Mouse (Mus musculus) midbrain, embryonic 15.5 days (tissue): ENCODE measurements around the gene Clic6. TPM values are rescaled to one million over a fixed set of nuclear protein-coding genes. Genes with fewer than 3 reads are reported as not detected.

Experiments used
- ATAC-seq: fragments of 200-750 bp; cut with Nextera tagmentation; replicated peaks from 2 replicates; pipeline ENCODE4 v1.8.0; 2017; ENCODE audit warnings: moderate TSS enrichment
- H3K27ac ChIP-seq: fragments of 300-500 bp; sonication (generic); 2 replicates; pipeline ENCODE4 v1.5.1; 2015; ENCODE audit warnings: mild to moderate bottlenecking, inconsistent platforms
- H3K27me3 ChIP-seq: fragments of 300-500 bp; sonication (generic); replicated peaks from 2 replicates; pipeline ENCODE4 v1.6.1; 2015; ENCODE audit warnings: inconsistent platforms
- H3K36me3 ChIP-seq: fragments of 300-500 bp; sonication (generic); replicated peaks from 2 replicates; pipeline ENCODE4 v1.6.1; 2015; ENCODE audit warnings: inconsistent platforms
- H3K4me1 ChIP-seq: fragments of 300-500 bp; sonication (generic); 2 replicates; pipeline ENCODE4 v1.6.1; 2015; ENCODE audit warnings: inconsistent platforms
- H3K4me2 ChIP-seq: fragments of 300-500 bp; sonication (generic); 2 replicates; pipeline ENCODE4 v1.6.1; 2015; ENCODE audit warnings: inconsistent platforms, mild to moderate bottlenecking, moderate library complexity
- H3K4me3 ChIP-seq: fragments of 300-500 bp; sonication (generic); 2 replicates; pipeline ENCODE4 v1.5.1; 2015; ENCODE audit warnings: mild to moderate bottlenecking, inconsistent platforms
- H3K9ac ChIP-seq: fragments of 300-500 bp; sonication (generic); 2 replicates; pipeline ENCODE4 v1.6.1; 2015; ENCODE audit warnings: mild to moderate bottlenecking, inconsistent platforms
- H3K9me3 ChIP-seq: fragments of 300-500 bp; sonication (generic); 2 replicates; pipeline ENCODE4 v1.6.1; 2016; ENCODE audit warnings: inconsistent platforms
- WGBS: fragments of 180-500 bp; shearing (Covaris S2); methylation state at CpG from one replicate; pipeline ENCODE4 v1.1.7; 2015; ENCODE audit warnings: mixed read lengths; 5-methylcytosine and 5-hydroxymethylcytosine counted together
- polyA plus RNA-seq: library from polyadenylated mRNA; unstranded; fragments of >200 nt; fragmentation: Nextera tagmentation; extraction: Ambion mirVana; gene quantifications from 2 replicates; pipeline ENCODE4 v1.2.1, GENCODE M21; 2015

Gene Clic6
- polyA plus RNA-seq, 1 experiment from 2014 or later = 3.7 TPM

DNA sequence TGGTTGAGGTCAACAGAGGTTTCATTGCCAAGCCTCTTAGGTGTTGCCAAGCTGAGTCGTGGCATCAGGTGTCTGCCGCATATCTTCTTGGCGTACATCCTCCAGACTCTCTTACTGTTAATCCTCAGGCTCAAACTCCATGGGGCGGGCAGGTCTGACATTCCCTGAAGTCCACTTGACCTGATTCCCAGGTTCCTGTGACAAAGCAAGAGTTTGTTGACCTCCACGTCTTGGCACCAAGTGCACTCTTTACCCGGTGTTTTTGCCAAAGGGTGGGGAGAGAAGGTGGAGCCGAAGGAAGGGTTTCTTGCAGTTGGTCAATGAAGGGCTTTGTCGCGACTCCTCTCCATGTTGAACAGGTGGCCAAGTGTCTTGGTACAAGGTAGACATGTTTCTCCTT lies 63.1 kb downstream of the Clic6 start:
- no peaks in the 10 kb centered on the region for H3K9me3 ChIP-seq
- H3K27me3 ChIP-seq = no peaks in the 10 kb centered on the region
- H3K27ac ChIP-seq = no peak overlapping the region
- WGBS = 92% methylated on average over 9 of the region's 9 CpGs
- no peaks in the 10 kb centered on the region for H3K36me3 ChIP-seq
- H3K4me3 ChIP-seq = no peak overlapping the region
- no peak for ATAC-seq
- H3K4me2 ChIP-seq = no peak overlapping the region
- H3K9ac ChIP-seq = no peak overlapping the region
- no peaks in the 10 kb centered on the region for H3K4me1 ChIP-seq

DNA sequence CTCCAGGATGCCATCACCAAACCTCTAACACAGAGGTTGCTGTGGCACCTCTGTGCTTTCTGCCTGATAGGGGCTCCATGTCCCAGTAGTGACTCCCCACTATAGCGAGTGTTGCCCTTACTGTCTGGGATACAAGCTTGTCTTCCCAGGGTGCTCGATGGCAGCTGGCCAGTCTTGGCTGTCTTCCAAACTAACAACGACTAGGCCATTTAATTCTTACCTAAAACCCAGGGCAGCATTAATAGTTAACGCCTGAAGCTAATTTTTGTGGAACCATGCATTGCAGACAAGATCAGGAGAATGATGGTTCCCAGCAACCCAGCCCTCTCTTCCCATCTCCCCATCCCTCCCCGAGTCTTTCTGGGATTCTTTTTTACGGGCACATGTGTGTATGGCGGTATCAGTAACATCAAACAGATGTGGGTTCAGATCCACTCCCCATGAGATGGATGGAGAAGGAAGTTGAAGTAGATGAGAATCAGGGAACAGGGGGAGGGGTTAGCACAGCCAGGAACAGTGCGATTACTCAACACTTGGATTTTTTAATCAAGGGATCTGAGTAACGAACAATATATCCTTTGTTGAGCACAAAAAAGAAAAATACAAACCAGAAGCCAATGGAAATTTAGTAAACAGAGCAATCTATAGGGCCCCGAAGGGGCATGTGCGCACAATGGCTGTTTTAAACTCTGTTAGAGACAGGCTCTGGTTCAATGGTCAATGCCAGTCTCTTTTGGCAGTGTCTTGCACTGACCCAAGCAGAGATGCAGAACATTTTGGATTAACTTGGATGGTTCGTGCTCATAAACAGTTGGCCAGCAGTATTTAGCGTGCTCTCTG lies 66.0 kb downstream of the Clic6 start:
- no peak overlapping the region for H3K9ac ChIP-seq
- 79% methylated on average over 13 of the region's 13 CpGs for WGBS
- H3K4me2 ChIP-seq = no peak overlapping the region
- H3K9me3 ChIP-seq = no peaks in the 10 kb centered on the region
- no peaks in the 10 kb centered on the region for H3K36me3 ChIP-seq
- ATAC-seq = no peak
- H3K27ac ChIP-seq = no peak overlapping the region
- no peaks in the 10 kb centered on the region for H3K4me1 ChIP-seq
- no peaks in the 10 kb centered on the region for H3K27me3 ChIP-seq
- no peak overlapping the region for H3K4me3 ChIP-seq

DNA sequence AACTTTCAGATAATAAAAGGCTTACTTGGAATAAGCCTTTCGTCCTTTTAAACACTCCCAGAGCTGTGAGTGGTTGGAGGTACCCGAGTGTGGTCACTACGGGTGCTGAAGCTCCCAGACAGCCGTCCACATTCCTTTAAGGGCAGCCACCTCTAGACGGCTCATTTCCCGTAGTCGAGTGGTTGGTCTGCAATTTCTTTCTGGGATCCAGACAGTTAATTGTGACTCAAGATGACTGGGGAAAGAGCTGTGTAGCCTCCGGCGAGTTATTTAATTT lies 66.5 kb downstream of the Clic6 start:
- no peaks in the 10 kb centered on the region for H3K27me3 ChIP-seq
- 81% methylated on average over 9 of the region's 9 CpGs for WGBS
- no peak overlapping the region for H3K4me2 ChIP-seq
- H3K4me1 ChIP-seq = no peaks in the 10 kb centered on the region
- no peak overlapping the region for H3K27ac ChIP-seq
- H3K9ac ChIP-seq = no peak overlapping the region
- ATAC-seq = no peak
- no peaks in the 10 kb centered on the region for H3K9me3 ChIP-seq
- H3K36me3 ChIP-seq = no peaks in the 10 kb centered on the region
- no peak overlapping the region for H3K4me3 ChIP-seq

GRCm38 (mm10) chr16:92552858-92553257 lies 67.3 kb downstream of the Clic6 start:
- H3K27me3 ChIP-seq = no peaks in the 10 kb centered on the region
- no peaks in the 10 kb centered on the region for H3K4me1 ChIP-seq
- ATAC-seq = no peak
- no peak overlapping the region for H3K4me3 ChIP-seq
- no peaks in the 10 kb centered on the region for H3K36me3 ChIP-seq
- H3K9me3 ChIP-seq = no peaks in the 10 kb centered on the region
- H3K4me2 ChIP-seq = no peak overlapping the region
- H3K9ac ChIP-seq = no peak overlapping the region
- no peak overlapping the region for H3K27ac ChIP-seq
- 73% methylated on average over 11 of the region's 11 CpGs for WGBS

- Histone ChIP-seq H3K36me3 (no peaks in the 10 kb centered on the region), H3K4me2 (no peak overlapping the region), H3K4me1 (no peaks in the 10 kb centered on the region), H3K9me3 (no peaks in the 10 kb centered on the region), H3K27ac (no peak overlapping the region), H3K27me3 (no peaks in the 10 kb centered on the region), H3K4me3 (no peak overlapping the region), H3K9ac (no peak overlapping the region)
- no peak for ATAC-seq
- 97% methylated on average over 1 of the region's 1 CpGs for WGBS
Observed at GRCm38 (mm10) chr16:92555051-92555450, 69.5 kb downstream of the Clic6 start.

- Histone ChIP-seq H3K27me3 (no peaks in the 10 kb centered on the region), H3K27ac (no peak overlapping the region), H3K9me3 (no peaks in the 10 kb centered on the region), H3K4me3 (no peak overlapping the region), H3K4me1 (peaks cover 6% of the 10 kb centered on the region), H3K9ac (no peak overlapping the region), H3K4me2 (peak overlapping the region; percentile 31; the same call in 1 of the 2 replicates), H3K36me3 (no peaks in the 10 kb centered on the region)
- ATAC-seq = 0 out of 2 replicates have a peak, but pooled peaks have one; percentile 9
- 58% methylated on average over 11 of the region's 11 CpGs for WGBS
Observed at GRCm38 (mm10) chr16:92565291-92565690, 79.8 kb downstream of the Clic6 start.

- Histone ChIP-seq H3K27me3 (no peaks in the 10 kb centered on the region), H3K4me2 (peak overlapping the region; percentile 31; the same call in 1 of the 2 replicates), H3K9ac (no peak overlapping the region), H3K36me3 (no peaks in the 10 kb centered on the region), H3K9me3 (no peaks in the 10 kb centered on the region), H3K27ac (no peak overlapping the region), H3K4me1 (peaks cover 6% of the 10 kb centered on the region), H3K4me3 (no peak overlapping the region)
- ATAC-seq = peak; percentile 27
- whole genome bisulfite sequencing = 3% methylated on average over 6 of the region's 6 CpGs
Observed at GRCm38 (mm10) chr16:92565708-92566107, 80.2 kb downstream of the Clic6 start.

DNA sequence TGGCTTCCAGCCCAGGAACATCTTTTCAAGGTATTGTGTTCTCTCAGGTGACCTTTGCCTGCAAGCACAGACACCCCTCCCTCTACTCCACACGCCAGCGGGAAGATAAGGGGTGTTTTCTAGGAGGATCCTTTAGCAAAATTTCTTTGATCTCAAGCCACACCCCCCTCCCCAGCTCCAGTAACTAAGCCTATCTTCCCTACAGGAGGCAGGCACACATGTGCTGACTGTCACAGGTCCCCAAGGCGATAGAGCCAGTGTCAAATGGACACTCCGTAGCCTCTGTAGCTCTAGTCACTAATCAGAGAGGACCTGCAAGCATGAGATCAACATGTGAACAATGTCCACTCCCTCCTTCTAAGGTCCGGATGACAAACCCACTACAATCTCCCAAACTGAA lies 80.6 kb downstream of the Clic6 start:
- Histone ChIP-seq H3K9me3 (no peaks in the 10 kb centered on the region), H3K36me3 (no peaks in the 10 kb centered on the region), H3K4me1 (peaks cover 6% of the 10 kb centered on the region), H3K4me3 (no peak overlapping the region), H3K27ac (no peak overlapping the region), H3K27me3 (no peaks in the 10 kb centered on the region), H3K9ac (no peak overlapping the region), H3K4me2 (no peak overlapping the region)
- no peak for ATAC-seq
- WGBS = 39% methylated on average over 5 of the region's 5 CpGs

GRCm38 (mm10) chr16:92571246-92571645 lies 85.7 kb downstream of the Clic6 start:
- Histone ChIP-seq H3K4me2 (no peak overlapping the region), H3K9me3 (no peaks in the 10 kb centered on the region), H3K27me3 (no peaks in the 10 kb centered on the region), H3K4me1 (no peaks in the 10 kb centered on the region), H3K4me3 (no peak overlapping the region), H3K36me3 (no peaks in the 10 kb centered on the region), H3K9ac (no peak overlapping the region), H3K27ac (no peak overlapping the region)
- ATAC-seq = no peak
- WGBS = 92% methylated on average over 11 of the region's 11 CpGs

- no peak overlapping the region for H3K4me3 ChIP-seq
- 82% methylated on average over 4 of the region's 4 CpGs for whole genome bisulfite sequencing
- no peak overlapping the region for H3K4me2 ChIP-seq
- no peak for ATAC-seq
- no peaks in the 10 kb centered on the region for H3K9me3 ChIP-seq
- H3K27ac ChIP-seq = no peak overlapping the region
- no peaks in the 10 kb centered on the region for H3K36me3 ChIP-seq
- no peaks in the 10 kb centered on the region for H3K4me1 ChIP-seq
- H3K27me3 ChIP-seq = no peaks in the 10 kb centered on the region
- no peak overlapping the region for H3K9ac ChIP-seq
Observed at GRCm38 (mm10) chr16:92573193-92573592, 87.7 kb downstream of the Clic6 start.

GRCm38 (mm10) chr16:92575792-92576191 lies 90.3 kb downstream of the Clic6 start:
- H3K27me3 ChIP-seq = no peaks in the 10 kb centered on the region
- no peak for ATAC-seq
- WGBS = 86% methylated on average over 10 of the region's 10 CpGs
- no peak overlapping the region for H3K4me2 ChIP-seq
- H3K4me1 ChIP-seq = no peaks in the 10 kb centered on the region
- no peak overlapping the region for H3K27ac ChIP-seq
- no peak overlapping the region for H3K4me3 ChIP-seq
- H3K36me3 ChIP-seq = no peaks in the 10 kb centered on the region
- no peak overlapping the region for H3K9ac ChIP-seq
- no peaks in the 10 kb centered on the region for H3K9me3 ChIP-seq

DNA sequence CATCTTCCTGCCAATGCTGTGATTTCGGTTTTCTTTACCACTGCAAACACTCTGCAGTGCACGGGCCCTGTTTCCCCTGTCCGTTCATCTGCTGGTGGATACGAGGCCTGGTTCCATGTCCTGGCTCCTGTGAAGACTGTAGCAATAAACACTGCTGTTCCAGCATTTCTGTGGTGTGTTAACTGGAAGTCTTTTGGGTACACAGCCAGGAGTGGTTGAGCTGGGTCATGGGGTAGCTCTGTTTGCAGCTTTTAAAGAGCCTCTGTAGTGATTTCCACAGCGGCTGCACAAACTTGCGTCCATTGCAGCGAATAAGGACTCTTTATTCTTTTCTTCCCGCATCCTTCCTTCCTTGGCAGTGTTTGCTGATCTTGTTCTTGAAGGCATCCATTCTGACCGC lies 91.8 kb downstream of the Clic6 start:
- Histone ChIP-seq H3K9ac (no peak overlapping the region), H3K27me3 (no peaks in the 10 kb centered on the region), H3K36me3 (no peaks in the 10 kb centered on the region), H3K4me2 (no peak overlapping the region), H3K4me3 (no peak overlapping the region), H3K9me3 (no peaks in the 10 kb centered on the region), H3K4me1 (no peaks in the 10 kb centered on the region), H3K27ac (no peak overlapping the region)
- ATAC-seq = no peak
- WGBS = 89% methylated on average over 9 of the region's 9 CpGs

DNA sequence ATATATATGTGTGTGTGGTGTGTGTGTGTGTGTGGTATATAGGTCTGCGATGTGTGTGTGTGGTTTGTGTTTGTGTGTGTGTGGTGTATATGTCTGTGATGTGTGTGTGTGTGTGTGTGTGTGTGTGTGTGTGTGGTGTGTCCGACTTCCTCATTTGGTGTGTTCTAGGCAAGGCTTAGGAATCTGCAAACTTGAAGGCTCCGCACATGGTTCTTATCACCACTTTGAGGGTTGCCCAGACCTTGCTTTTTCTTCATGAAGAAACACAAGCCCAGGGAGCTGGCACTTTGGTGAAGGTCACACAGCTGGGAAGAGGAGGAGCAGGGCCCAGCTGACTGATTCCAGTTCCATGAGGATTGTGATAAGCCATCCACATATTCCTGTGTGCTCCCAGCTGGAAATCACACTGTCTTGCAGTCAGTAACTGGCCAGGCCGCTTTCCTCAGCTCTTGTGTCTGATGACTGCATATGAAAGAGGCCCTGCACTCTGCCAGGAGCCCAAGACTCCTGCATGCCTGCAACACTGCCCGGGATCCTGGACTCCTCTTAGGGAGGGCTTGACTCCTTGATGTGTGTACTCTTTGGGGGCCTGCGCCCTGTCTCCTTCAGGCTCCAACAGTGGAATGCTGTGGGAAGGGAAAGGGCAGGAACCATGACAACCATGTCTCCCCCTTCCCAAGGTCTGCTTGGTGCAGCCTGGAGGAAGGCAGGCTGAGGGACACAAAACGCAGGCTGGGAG lies 93.5 kb downstream of the Clic6 start:
- no peak overlapping the region for H3K27ac ChIP-seq
- no peak overlapping the region for H3K4me2 ChIP-seq
- no peak overlapping the region for H3K4me3 ChIP-seq
- H3K4me1 ChIP-seq = no peaks in the 10 kb centered on the region
- H3K9ac ChIP-seq = no peak overlapping the region
- no peaks in the 10 kb centered on the region for H3K27me3 ChIP-seq
- H3K36me3 ChIP-seq = no peaks in the 10 kb centered on the region
- 73% methylated on average over 7 of the region's 7 CpGs for WGBS
- no peaks in the 10 kb centered on the region for H3K9me3 ChIP-seq
- no peak for ATAC-seq
